Mouse (Mus musculus) E14TG2a.4 (cell line): ENCODE measurements around the gene Kcnab1.
A peak's percentile ranks its signal among the peaks of the same experiment; 100 is the strongest.

ENCODE experiments used
- H3K27me3 ChIP-seq: 2 replicates; pipeline ENCODE4 v1.6.1; 2014; ENCODE audit warnings: low read length, control low read depth; ENCODE audit not compliant: insufficient read depth
- H3K36me3 ChIP-seq: 2 replicates; pipeline ENCODE4 v1.6.1; 2014; ENCODE audit warnings: low read length, control low read depth; ENCODE audit not compliant: insufficient read depth
- H3K4me1 ChIP-seq: replicated peaks from 2 replicates; pipeline ENCODE4 v1.6.1; 2014; ENCODE audit warnings: low read depth, low read length, control low read depth
- H3K4me3 ChIP-seq: replicated peaks from 2 replicates; pipeline ENCODE4 v1.5.1; 2014; ENCODE audit warnings: mild to moderate bottlenecking, low read length
- H3K9me3 ChIP-seq: 2 replicates; pipeline ENCODE4 v1.6.1; 2014; ENCODE audit warnings: low read length, control low read depth
- CTCF ChIP-seq: conservative IDR thresholded peaks from 2 replicates; pipeline ENCODE4 v1.5.1; 2014; ENCODE audit warnings: low read length
- NANOG ChIP-seq: IDR thresholded peaks from 2 replicates; pipeline ENCODE4 v1.6.1; 2014; ENCODE audit warnings: borderline replicate concordance, low read length, mixed read lengths
- POU5F1 ChIP-seq: IDR thresholded peaks from 2 replicates; pipeline ENCODE4 v1.6.1; 2014; ENCODE audit warnings: low read length, borderline replicate concordance

The Kcnab1 gene

GRCm38 (mm10) chr3:65108945-65109921 is at the start of gene Kcnab1:
Gene Kcnab1, plus strand, starts transcription at chr3:65109384.
- no peak for TF ChIP-seq CTCF
- no peak for TF ChIP-seq POU5F1
- no peak for TF ChIP-seq NANOG
- Histone ChIP-seq H3K27me3 (peaks cover 36% of the 10 kb centered on the region), H3K4me3 (peak within 1 kb of the TSS; percentile 76), H3K4me1 (peaks cover 18% of the 10 kb centered on the region), H3K36me3 (no peaks in the 10 kb centered on the region), H3K9me3 (no peaks in the 10 kb centered on the region)

GRCm38 (mm10) chr3:65088295-65088694 is 20.9 kb upstream of the Kcnab1 start:
- no peaks in the 10 kb centered on the region for H3K36me3 ChIP-seq
- no peaks in the 10 kb centered on the region for H3K4me1 ChIP-seq
- H3K9me3 ChIP-seq = peaks cover 3% of the 10 kb centered on the region
- no peak overlapping the region for H3K4me3 ChIP-seq
- TF ChIP-seq POU5F1 (no peak), CTCF (no peak), NANOG (no peak)
- H3K27me3 ChIP-seq = no peaks in the 10 kb centered on the region

- H3K9me3 ChIP-seq = no peaks in the 10 kb centered on the region
- H3K36me3 ChIP-seq = no peaks in the 10 kb centered on the region
- peaks cover 7% of the 10 kb centered on the region for H3K4me1 ChIP-seq
- TF ChIP-seq NANOG (no peak), POU5F1 (no peak)
- no peak overlapping the region for H3K4me3 ChIP-seq
- peaks cover 15% of the 10 kb centered on the region for H3K27me3 ChIP-seq
Measured at GRCm38 (mm10) chr3:65104117-65104516, 5.1 kb upstream of the Kcnab1 start.

DNA sequence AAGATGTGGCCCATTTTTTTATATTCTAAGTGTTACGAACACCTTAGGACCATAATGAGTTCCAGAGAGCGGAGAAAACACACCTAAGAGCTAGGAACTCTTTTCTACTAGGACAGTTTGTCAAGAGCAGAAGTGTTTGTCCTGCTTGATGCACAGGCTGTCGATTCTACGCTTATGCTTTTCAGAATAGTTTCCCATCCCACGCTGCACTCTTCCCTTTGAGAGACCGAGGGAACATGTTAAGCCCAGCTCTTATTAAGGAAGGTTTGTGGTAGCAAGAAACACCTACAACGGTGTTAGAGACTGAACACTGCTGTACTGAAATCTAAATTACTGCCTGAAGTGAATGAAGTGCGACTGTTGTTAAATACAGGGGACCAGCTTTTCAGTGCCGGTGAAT is 1.0 kb downstream of the Kcnab1 start:
- Histone ChIP-seq H3K27me3 (peaks cover 36% of the 10 kb centered on the region), H3K36me3 (no peaks in the 10 kb centered on the region), H3K9me3 (no peaks in the 10 kb centered on the region), H3K4me1 (peaks cover 18% of the 10 kb centered on the region), H3K4me3 (no peak overlapping the region)
- TF ChIP-seq NANOG = no peak
- no peak for TF ChIP-seq CTCF
- no peak for TF ChIP-seq POU5F1

DNA sequence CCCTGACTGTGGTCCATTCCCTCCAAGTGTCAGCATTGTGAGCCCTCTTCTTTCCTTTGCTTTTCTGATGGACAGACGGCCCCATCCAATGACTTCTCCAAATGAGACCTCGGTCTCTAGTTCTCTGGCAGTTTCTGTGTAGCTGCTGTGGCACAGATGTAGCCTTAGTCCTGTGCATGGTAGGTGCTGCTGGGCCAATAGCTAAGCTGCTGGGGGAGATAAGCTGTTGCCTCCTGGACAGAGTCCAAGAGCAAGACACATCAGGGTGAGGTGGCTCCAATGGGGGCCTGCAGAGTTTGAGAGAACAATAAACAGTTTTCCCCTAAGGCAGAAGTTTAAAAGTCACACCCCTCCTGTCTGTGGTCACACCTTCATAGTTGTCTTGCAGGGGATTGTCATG is 2.0 kb downstream of the Kcnab1 start:
- Histone ChIP-seq H3K4me1 (peaks cover 18% of the 10 kb centered on the region), H3K4me3 (no peak overlapping the region), H3K27me3 (peaks cover 36% of the 10 kb centered on the region), H3K9me3 (no peaks in the 10 kb centered on the region), H3K36me3 (no peaks in the 10 kb centered on the region)
- TF ChIP-seq CTCF (no peak), NANOG (no peak), POU5F1 (no peak)

- no peak for TF ChIP-seq NANOG
- TF ChIP-seq CTCF = no peak
- no peak for TF ChIP-seq POU5F1
- Histone ChIP-seq H3K36me3 (no peaks in the 10 kb centered on the region), H3K9me3 (no peaks in the 10 kb centered on the region), H3K27me3 (peaks cover 11% of the 10 kb centered on the region), H3K4me1 (peaks cover under 1% of the 10 kb centered on the region; the same call in 1 of the 2 replicates), H3K4me3 (no peak overlapping the region)
Measured at GRCm38 (mm10) chr3:65115164-65115563, 6.0 kb downstream of the Kcnab1 start.

GRCm38 (mm10) chr3:65116958-65117357 is 7.8 kb downstream of the Kcnab1 start:
- Histone ChIP-seq H3K4me1 (no peaks in the 10 kb centered on the region), H3K9me3 (no peaks in the 10 kb centered on the region)
- TF ChIP-seq NANOG = no peak
- TF ChIP-seq POU5F1 = no peak
- TF ChIP-seq CTCF = no peak

DNA sequence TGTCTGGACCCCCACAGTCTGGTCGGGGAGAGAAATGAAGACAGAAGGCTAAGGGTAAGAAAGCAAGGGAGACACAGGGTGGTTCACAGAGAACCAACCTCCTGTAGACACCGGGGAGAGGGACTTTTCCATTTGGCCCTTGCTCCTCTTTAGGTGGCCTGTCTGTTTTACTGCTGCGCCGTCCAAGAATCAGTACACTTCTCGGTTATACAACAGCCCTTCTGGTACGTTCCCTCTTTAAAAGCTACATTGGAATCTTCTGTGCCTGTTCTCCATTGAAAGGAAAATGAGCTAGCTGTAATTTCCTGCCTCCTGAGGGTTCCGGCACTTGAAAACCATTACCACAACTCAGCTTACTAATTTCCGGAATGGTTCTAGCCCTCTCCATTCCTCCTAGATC is 8.2 kb downstream of the Kcnab1 start:
- Histone ChIP-seq H3K27me3 (no peaks in the 10 kb centered on the region), H3K9me3 (peaks cover under 1% of the 10 kb centered on the region; the same call in 1 of the 2 replicates), H3K4me1 (no peaks in the 10 kb centered on the region), H3K4me3 (no peak overlapping the region), H3K36me3 (no peaks in the 10 kb centered on the region)
- no peak for TF ChIP-seq POU5F1
- TF ChIP-seq CTCF = no peak
- TF ChIP-seq NANOG = no peak

More at GRCm38 (mm10) chr3:65116958-65117357, 7.8 kb downstream of the Kcnab1 start:
- H3K4me3 ChIP-seq = no peak overlapping the region
- H3K36me3 ChIP-seq = no peaks in the 10 kb centered on the region
- no peaks in the 10 kb centered on the region for H3K27me3 ChIP-seq
